Mouse (Mus musculus): ENCODE results near the gene Mfsd2a. TPM values are rescaled to one million over a fixed set of nuclear protein-coding genes. Genes with fewer than 3 reads are reported as not detected.

Mfsd2a gene
- polyA plus RNA-seq, 1 experiment: 27.6 TPM

- H3K27ac ChIP-seq (ENCODE audit: insufficient read depth, low read depth, low read length): no peak overlapping the region
- H3K36me3 ChIP-seq (ENCODE audit: control insufficient read depth, insufficient read depth, low read length): no peaks in the 10 kb centered on the region
- TF ChIP-seq POLR2A (IDR thresholded peaks at IDR 0.05; ENCODE audit: low read depth, low read length) (no peak), CTCF (conservative IDR thresholded peaks at IDR 0.05; ENCODE audit: insufficient read depth, insufficient read length, low read depth, low read length) (no peak)
- no peaks in the 10 kb centered on the region for H3K27me3 ChIP-seq (replicated peaks; ENCODE audit: control insufficient read depth, insufficient read depth, low read length)
- H3K4me3 ChIP-seq (ENCODE audit: insufficient read depth, low read depth, low read length): no peak overlapping the region
- DNase-seq: no peak
- WGBS: 76% methylated on average over 2 of the region's 2 CpGs
- peaks cover 6% of the 10 kb centered on the region; the same call in 1 of the 2 replicates for H3K4me1 ChIP-seq (ENCODE audit: control insufficient read depth, insufficient read depth, low read length)
Observed at GRCm38 (mm10) chr4:122978850-122979249, 17.9 kb upstream of the Mfsd2a start.

- Histone ChIP-seq H3K27ac (ENCODE audit: insufficient read depth, low read depth, low read length) (no peak overlapping the region), H3K36me3 (ENCODE audit: control insufficient read depth, insufficient read depth, low read length) (no peaks in the 10 kb centered on the region), H3K4me3 (ENCODE audit: insufficient read depth, low read depth, low read length) (no peak overlapping the region), H3K27me3 (replicated peaks; ENCODE audit: control insufficient read depth, insufficient read depth, low read length) (no peaks in the 10 kb centered on the region), H3K4me1 (ENCODE audit: control insufficient read depth, insufficient read depth, low read length) (peaks cover 6% of the 10 kb centered on the region; the same call in 1 of the 2 replicates)
- TF ChIP-seq POLR2A (IDR thresholded peaks at IDR 0.05; ENCODE audit: low read depth, low read length) (no peak), CTCF (conservative IDR thresholded peaks at IDR 0.05; ENCODE audit: insufficient read depth, insufficient read length, low read depth, low read length) (no peak)
- 59% methylated on average over 4 of the region's 4 CpGs for WGBS
- DNase-seq: no peak
Observed at GRCm38 (mm10) chr4:122976885-122977284, 15.9 kb upstream of the Mfsd2a start.

DNA sequence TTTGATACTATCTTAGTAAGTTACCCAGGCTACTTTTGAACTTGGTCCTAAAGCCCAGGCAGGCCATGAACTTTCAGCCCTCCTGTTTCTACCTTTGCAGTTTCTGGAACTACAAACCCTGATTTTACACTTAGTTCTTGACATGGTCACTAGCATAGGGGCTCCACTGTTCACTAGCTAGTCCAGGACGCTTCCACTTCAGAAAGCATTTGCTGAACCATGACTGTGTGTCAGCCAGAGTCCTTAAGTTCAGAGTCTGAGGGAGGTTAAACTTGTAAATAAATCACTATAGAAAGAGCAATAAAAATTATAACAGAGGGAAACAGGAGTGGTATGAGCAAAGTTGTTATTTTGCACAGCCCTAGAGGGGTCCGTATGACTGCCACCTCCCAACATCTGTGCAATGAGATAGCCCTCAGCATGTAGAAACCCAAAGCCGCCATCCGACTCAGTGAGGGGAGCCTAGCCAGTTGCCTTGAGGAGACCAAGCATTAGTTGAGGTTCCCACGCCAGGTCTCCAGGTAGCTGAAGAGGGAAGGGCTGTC, 14.1 kb upstream of the Mfsd2a start:
- peak; percentile 82 for DNase-seq
- 43% methylated on average over 5 of the region's 5 CpGs for WGBS

GRCm38 (mm10) chr4:122972056-122972455, 11.1 kb upstream of the Mfsd2a start:
- Histone ChIP-seq H3K27ac (ENCODE audit: insufficient read depth, low read depth, low read length) (peak overlapping the region; percentile 29), H3K27me3 (replicated peaks; ENCODE audit: control insufficient read depth, insufficient read depth, low read length) (no peaks in the 10 kb centered on the region), H3K4me1 (ENCODE audit: control insufficient read depth, insufficient read depth, low read length) (peaks cover 8% of the 10 kb centered on the region; the same call in 1 of the 2 replicates), H3K36me3 (ENCODE audit: control insufficient read depth, insufficient read depth, low read length) (no peaks in the 10 kb centered on the region), H3K4me3 (ENCODE audit: insufficient read depth, low read depth, low read length) (no peak overlapping the region)
- 58% methylated on average over 8 of the region's 8 CpGs for WGBS
- TF ChIP-seq CTCF (conservative IDR thresholded peaks at IDR 0.05; ENCODE audit: insufficient read depth, insufficient read length, low read depth, low read length) (no peak), POLR2A (IDR thresholded peaks at IDR 0.05; ENCODE audit: low read depth, low read length) (no peak)
- DNase-seq: peak; percentile 33

More for the DNA sequence above, 14.1 kb upstream of the Mfsd2a start:
- peak overlapping the region; percentile 92 for H3K27ac ChIP-seq (ENCODE audit: insufficient read depth, low read depth, low read length)
- peaks cover 8% of the 10 kb centered on the region; the same call in 1 of the 2 replicates for H3K4me1 ChIP-seq (ENCODE audit: control insufficient read depth, insufficient read depth, low read length)
- no peak overlapping the region for H3K4me3 ChIP-seq (ENCODE audit: insufficient read depth, low read depth, low read length)
- TF ChIP-seq POLR2A (IDR thresholded peaks at IDR 0.05; ENCODE audit: low read depth, low read length): no peak
- TF ChIP-seq CTCF (conservative IDR thresholded peaks at IDR 0.05; ENCODE audit: insufficient read depth, insufficient read length, low read depth, low read length): no peak
- no peaks in the 10 kb centered on the region for H3K36me3 ChIP-seq (ENCODE audit: control insufficient read depth, insufficient read depth, low read length)
- H3K27me3 ChIP-seq (replicated peaks; ENCODE audit: control insufficient read depth, insufficient read depth, low read length): no peaks in the 10 kb centered on the region

- peak overlapping the region; percentile 29 for H3K27ac ChIP-seq (ENCODE audit: insufficient read depth, low read depth, low read length)
- H3K4me3 ChIP-seq (ENCODE audit: insufficient read depth, low read depth, low read length): no peak overlapping the region
- TF ChIP-seq POLR2A (IDR thresholded peaks at IDR 0.05; ENCODE audit: low read depth, low read length) (no peak), CTCF (conservative IDR thresholded peaks at IDR 0.05; ENCODE audit: insufficient read depth, insufficient read length, low read depth, low read length) (no peak)
- no peak for DNase-seq
- peaks cover 8% of the 10 kb centered on the region; the same call in 1 of the 2 replicates for H3K4me1 ChIP-seq (ENCODE audit: control insufficient read depth, insufficient read depth, low read length)
- no peaks in the 10 kb centered on the region for H3K27me3 ChIP-seq (replicated peaks; ENCODE audit: control insufficient read depth, insufficient read depth, low read length)
- no peaks in the 10 kb centered on the region for H3K36me3 ChIP-seq (ENCODE audit: control insufficient read depth, insufficient read depth, low read length)
- WGBS: 74% methylated on average over 4 of the region's 4 CpGs
Observed at GRCm38 (mm10) chr4:122971646-122972045, 10.7 kb upstream of the Mfsd2a start.

GRCm38 (mm10) chr4:122971191-122971590, 10.2 kb upstream of the Mfsd2a start:
- peak; percentile 94 for DNase-seq
- Histone ChIP-seq H3K27me3 (replicated peaks; ENCODE audit: control insufficient read depth, insufficient read depth, low read length) (no peaks in the 10 kb centered on the region), H3K36me3 (ENCODE audit: control insufficient read depth, insufficient read depth, low read length) (no peaks in the 10 kb centered on the region), H3K4me1 (ENCODE audit: control insufficient read depth, insufficient read depth, low read length) (peaks cover 8% of the 10 kb centered on the region; the same call in 1 of the 2 replicates), H3K4me3 (ENCODE audit: insufficient read depth, low read depth, low read length) (no peak overlapping the region), H3K27ac (ENCODE audit: insufficient read depth, low read depth, low read length) (peak overlapping the region; percentile 40; the same call in 1 of the 2 replicates)
- TF ChIP-seq POLR2A (IDR thresholded peaks at IDR 0.05; ENCODE audit: low read depth, low read length): no peak
- 58% methylated on average over 4 of the region's 4 CpGs for WGBS

GRCm38 (mm10) chr4:122968106-122968505, 7.1 kb upstream of the Mfsd2a start:
- no peak for DNase-seq
- no peak overlapping the region for H3K27ac ChIP-seq (ENCODE audit: insufficient read depth, low read depth, low read length)
- WGBS: 92% methylated on average over 4 of the region's 4 CpGs
- no peaks in the 10 kb centered on the region for H3K27me3 ChIP-seq (replicated peaks; ENCODE audit: control insufficient read depth, insufficient read depth, low read length)
- no peaks in the 10 kb centered on the region for H3K36me3 ChIP-seq (ENCODE audit: control insufficient read depth, insufficient read depth, low read length)
- TF ChIP-seq CTCF (conservative IDR thresholded peaks at IDR 0.05; ENCODE audit: insufficient read depth, insufficient read length, low read depth, low read length) (no peak), POLR2A (IDR thresholded peaks at IDR 0.05; ENCODE audit: low read depth, low read length) (no peak)
- H3K4me1 ChIP-seq (ENCODE audit: control insufficient read depth, insufficient read depth, low read length): peaks cover 3% of the 10 kb centered on the region; the same call in 1 of the 2 replicates
- H3K4me3 ChIP-seq (ENCODE audit: insufficient read depth, low read depth, low read length): no peak overlapping the region

Measured in kidney, adult 2 months (tissue).